Mouse (Mus musculus): ENCODE measurements at regions not wholly inside any gene's neighbourhood (a gene's known extent, or its start where the extent isn't known, plus 50 kb on each side); places are given as distances from the start of the nearest gene placed in this dataset.

DNA sequence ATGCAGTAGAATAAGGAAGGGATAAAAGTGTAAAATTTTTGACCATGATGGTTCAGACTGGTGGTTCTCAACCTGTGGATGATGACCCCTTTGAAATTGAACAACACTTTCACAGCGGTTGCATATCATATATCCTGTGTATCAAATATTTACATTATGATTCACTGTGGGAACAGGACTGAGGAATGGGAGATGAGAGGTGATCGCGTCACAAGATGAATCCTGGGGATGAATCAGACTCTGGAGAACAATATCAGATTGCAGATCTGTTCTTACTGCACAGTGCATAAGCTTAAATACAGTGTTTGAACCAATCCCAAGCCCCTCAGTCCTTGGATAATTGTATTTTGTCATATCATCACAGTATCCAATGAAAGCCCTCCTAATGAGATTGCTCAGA, 292.7 kb upstream of the Man1a start:
- TF ChIP-seq CTCF (IDR thresholded peaks at IDR 0.05; ENCODE audit: low read depth): no peak
- no peak for TF ChIP-seq EP300 (IDR thresholded peaks at IDR 0.05; ENCODE audit: low read depth)
